Mouse (Mus musculus) kidney, embryonic 14.5 days (tissue): ENCODE measurements around the gene Bik. TPM values are rescaled to one million over a fixed set of nuclear protein-coding genes. Genes with fewer than 3 reads are reported as not detected.

Source experiments
- ATAC-seq: fragments of 200-750 bp; cut with Nextera tagmentation; 2 replicates; pipeline ENCODE4 v1.8.0; 2017; ENCODE audit warnings: moderate number of reproducible peaks, mild to moderate bottlenecking, moderate TSS enrichment, moderate library complexity; ENCODE audit not compliant: low FRiP score, low TSS enrichment
- H3K27ac ChIP-seq: fragments of 300-500 bp; sonication (generic); 2 replicates; pipeline ENCODE4 v1.5.1; 2014; ENCODE audit warnings: low read depth, mild to moderate bottlenecking, low read length, moderate library complexity, mixed read lengths
- H3K27me3 ChIP-seq: fragments of 300-500 bp; sonication (generic); 2 replicates; pipeline ENCODE4 v1.6.1; 2014; ENCODE audit warnings: mild to moderate bottlenecking, low read length; ENCODE audit not compliant: control insufficient read depth, insufficient read depth
- H3K36me3 ChIP-seq: fragments of 300-500 bp; sonication (generic); 2 replicates; pipeline ENCODE4 v1.6.1; 2014; ENCODE audit warnings: low read length, mixed read lengths; ENCODE audit not compliant: control insufficient read depth, insufficient read depth
- H3K4me1 ChIP-seq: fragments of 300-500 bp; sonication (generic); 2 replicates; pipeline ENCODE4 v1.6.1; 2014; ENCODE audit warnings: low read length, mixed read lengths; ENCODE audit not compliant: control insufficient read depth, insufficient read depth
- H3K4me2 ChIP-seq: fragments of 300-500 bp; sonication (generic); replicated peaks from 2 replicates; pipeline ENCODE4 v1.6.1; 2014; ENCODE audit warnings: low read depth, mild to moderate bottlenecking, low read length
- H3K4me3 ChIP-seq: fragments of 300-500 bp; sonication (generic); 2 replicates; pipeline ENCODE4 v1.5.1; 2014; ENCODE audit warnings: mild to moderate bottlenecking, low read length
- H3K9ac ChIP-seq: fragments of 300-500 bp; sonication (generic); 2 replicates; pipeline ENCODE4 v1.6.1; 2014; ENCODE audit warnings: low read depth, mild to moderate bottlenecking, low read length, moderate library complexity
- H3K9me3 ChIP-seq: fragments of 300-500 bp; sonication (generic); 2 replicates; pipeline ENCODE4 v1.6.1; 2016; ENCODE audit warnings: low read length; ENCODE audit not compliant: control insufficient read depth
- WGBS: fragments of 180-500 bp; shearing (Covaris S2); extraction: QIAGEN DNeasy Blood & Tissue Kit; methylation state at CpG from one replicate; pipeline ENCODE4 v1.1.7; 2014; 5-methylcytosine and 5-hydroxymethylcytosine counted together
- polyA plus RNA-seq: library from polyadenylated mRNA; unstranded; fragments of >200 nt; fragmentation: Nextera tagmentation; extraction: Ambion mirVana; gene quantifications from 2 replicates; pipeline ENCODE4 v1.2.1, GENCODE M21; 2014

Bik gene
- polyA plus RNA-seq, 1 experiment from 2014 or later, result 12.6 TPM

GRCm38 (mm10) chr15:83532606-83533005 lies 5.9 kb downstream of the Bik start:
- no peak overlapping the region for H3K4me3 ChIP-seq
- no peak overlapping the region for H3K9ac ChIP-seq
- H3K9me3 ChIP-seq, result no peaks in the 10 kb centered on the region
- peaks cover 8% of the 10 kb centered on the region; the same call in 1 of the 2 replicates for H3K27me3 ChIP-seq
- no peaks in the 10 kb centered on the region for H3K36me3 ChIP-seq
- peaks cover 15% of the 10 kb centered on the region for H3K4me1 ChIP-seq
- no peak for ATAC-seq
- no peak overlapping the region for H3K4me2 ChIP-seq
- no peak overlapping the region for H3K27ac ChIP-seq
- 67% methylated on average over 7 of the region's 7 CpGs for WGBS

- H3K27me3 ChIP-seq, result no peaks in the 10 kb centered on the region
- ATAC-seq, result no peak
- H3K4me2 ChIP-seq, result no peak overlapping the region
- H3K4me3 ChIP-seq, result no peak overlapping the region
- peaks cover 6% of the 10 kb centered on the region; the same call in 1 of the 2 replicates for H3K4me1 ChIP-seq
- H3K9ac ChIP-seq, result no peak overlapping the region
- 71% methylated on average over 17 of the region's 17 CpGs for WGBS
- no peak overlapping the region for H3K27ac ChIP-seq
- H3K36me3 ChIP-seq, result no peaks in the 10 kb centered on the region
- H3K9me3 ChIP-seq, result no peaks in the 10 kb centered on the region
These were observed 8.6 kb downstream of the Bik start for GRCm38 (mm10) chr15:83534960-83535889.

- Histone ChIP-seq H3K27ac (no peak overlapping the region), H3K27me3 (no peaks in the 10 kb centered on the region), H3K4me1 (peaks cover 5% of the 10 kb centered on the region; the same call in 1 of the 2 replicates), H3K36me3 (no peaks in the 10 kb centered on the region), H3K4me2 (no peak overlapping the region), H3K4me3 (no peak overlapping the region), H3K9me3 (no peaks in the 10 kb centered on the region), H3K9ac (no peak overlapping the region)
- whole genome bisulfite sequencing, result 73% methylated on average over 6 of the region's 6 CpGs
- no peak for ATAC-seq
These were observed 9.2 kb downstream of the Bik start for GRCm38 (mm10) chr15:83535890-83536231.

- H3K27ac ChIP-seq, result no peak overlapping the region
- no peaks in the 10 kb centered on the region for H3K27me3 ChIP-seq
- no peak overlapping the region for H3K4me2 ChIP-seq
- no peak overlapping the region for H3K4me3 ChIP-seq
- H3K36me3 ChIP-seq, result no peaks in the 10 kb centered on the region
- peaks cover 5% of the 10 kb centered on the region; the same call in 1 of the 2 replicates for H3K4me1 ChIP-seq
- ATAC-seq, result no peak
- no peaks in the 10 kb centered on the region for H3K9me3 ChIP-seq
- no peak overlapping the region for H3K9ac ChIP-seq
- WGBS, result 91% methylated on average over 2 of the region's 2 CpGs
These were observed 12.2 kb downstream of the Bik start for GRCm38 (mm10) chr15:83538855-83539254.

DNA sequence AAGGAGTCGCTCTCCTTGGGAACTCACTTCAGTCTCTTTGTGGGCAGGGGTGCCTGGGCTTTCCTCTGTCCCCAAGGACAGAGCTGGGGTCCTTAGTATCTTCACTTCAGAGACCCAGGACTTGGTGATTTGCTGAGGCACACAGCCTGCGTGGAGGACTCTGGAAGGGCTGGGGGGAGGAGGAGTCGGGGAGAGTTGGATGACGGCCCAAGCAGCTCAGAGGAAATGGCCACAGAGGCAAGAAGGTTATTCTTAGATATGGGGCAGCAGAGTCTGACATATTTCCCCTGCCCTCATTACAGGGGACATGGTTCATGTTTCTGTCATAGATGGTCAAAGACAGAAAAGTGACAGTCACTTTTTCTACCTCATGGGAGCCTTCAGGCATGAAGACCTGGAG lies 13.2 kb downstream of the Bik start:
- no peaks in the 10 kb centered on the region for H3K27me3 ChIP-seq
- no peaks in the 10 kb centered on the region; the same call in 1 of the 2 replicates for H3K36me3 ChIP-seq
- no peak for ATAC-seq
- no peak overlapping the region for H3K27ac ChIP-seq
- WGBS, result 55% methylated on average over 4 of the region's 4 CpGs
- H3K9me3 ChIP-seq, result no peaks in the 10 kb centered on the region
- no peak overlapping the region for H3K4me3 ChIP-seq
- H3K4me1 ChIP-seq, result peaks cover 5% of the 10 kb centered on the region; the same call in 1 of the 2 replicates
- no peak overlapping the region for H3K4me2 ChIP-seq
- H3K9ac ChIP-seq, result no peak overlapping the region

DNA sequence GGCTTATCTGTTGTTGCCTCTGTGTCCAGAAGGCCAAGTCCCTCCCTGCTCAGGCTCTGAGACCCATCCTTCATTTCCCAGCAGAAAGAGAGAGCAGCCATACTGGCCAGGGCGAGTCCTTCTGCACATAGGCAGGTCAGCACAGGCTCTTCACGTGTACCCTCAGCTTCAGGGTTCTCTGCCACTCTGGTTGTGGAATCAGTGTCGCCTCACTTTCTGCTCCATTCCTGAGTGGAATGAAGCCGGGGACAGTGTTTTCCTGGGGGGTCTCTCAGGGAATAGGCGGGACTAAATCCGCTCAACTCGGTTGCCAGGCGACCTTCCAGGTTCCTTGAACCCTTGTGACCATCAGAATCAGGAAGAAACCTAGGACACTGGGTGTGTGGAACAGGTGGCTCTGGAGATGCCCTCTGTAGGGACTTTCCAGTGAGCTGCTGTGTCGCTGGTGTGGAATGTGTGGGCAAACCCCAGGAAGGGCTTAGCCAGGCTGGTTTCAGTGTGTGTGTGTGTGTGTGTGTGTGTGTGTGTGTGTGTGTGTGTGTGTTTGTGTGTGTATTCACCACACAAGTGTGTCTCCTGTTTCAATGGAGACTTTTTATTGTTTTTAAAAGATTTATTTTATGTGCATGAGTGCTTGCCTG lies 15.1 kb downstream of the Bik start:
- WGBS, result 84% methylated on average over 9 of the region's 9 CpGs
- no peaks in the 10 kb centered on the region for H3K27me3 ChIP-seq
- ATAC-seq, result no peak
- H3K36me3 ChIP-seq, result peaks cover 16% of the 10 kb centered on the region
- no peak overlapping the region for H3K9ac ChIP-seq
- no peak overlapping the region for H3K4me2 ChIP-seq
- no peaks in the 10 kb centered on the region for H3K9me3 ChIP-seq
- peaks cover 5% of the 10 kb centered on the region; the same call in 1 of the 2 replicates for H3K4me1 ChIP-seq
- no peak overlapping the region for H3K4me3 ChIP-seq
- H3K27ac ChIP-seq, result no peak overlapping the region

- no peak overlapping the region for H3K27ac ChIP-seq
- no peak for ATAC-seq
- H3K4me2 ChIP-seq, result no peak overlapping the region
- no peaks in the 10 kb centered on the region for H3K4me1 ChIP-seq
- peaks cover 59% of the 10 kb centered on the region for H3K36me3 ChIP-seq
- H3K4me3 ChIP-seq, result no peak overlapping the region
- 90% methylated on average over 7 of the region's 7 CpGs for WGBS
- no peak overlapping the region for H3K9ac ChIP-seq
- no peaks in the 10 kb centered on the region for H3K27me3 ChIP-seq
- no peaks in the 10 kb centered on the region for H3K9me3 ChIP-seq
These were observed 19.4 kb downstream of the Bik start for GRCm38 (mm10) chr15:83546029-83546428.

GRCm38 (mm10) chr15:83547144-83547543 lies 20.5 kb downstream of the Bik start:
- ATAC-seq, result no peak
- Histone ChIP-seq H3K9me3 (no peaks in the 10 kb centered on the region), H3K4me1 (no peaks in the 10 kb centered on the region), H3K27me3 (no peaks in the 10 kb centered on the region), H3K4me3 (no peak overlapping the region), H3K36me3 (peaks cover 68% of the 10 kb centered on the region), H3K9ac (no peak overlapping the region), H3K4me2 (no peak overlapping the region), H3K27ac (no peak overlapping the region)
- WGBS, result 91% methylated on average over 8 of the region's 8 CpGs

- no peak overlapping the region for H3K4me2 ChIP-seq
- H3K4me3 ChIP-seq, result no peak overlapping the region
- WGBS, result 94% methylated on average over 2 of the region's 2 CpGs
- ATAC-seq, result no peak
- no peak overlapping the region for H3K9ac ChIP-seq
- no peaks in the 10 kb centered on the region for H3K4me1 ChIP-seq
- H3K36me3 ChIP-seq, result peaks cover 69% of the 10 kb centered on the region
- no peak overlapping the region for H3K27ac ChIP-seq
- no peaks in the 10 kb centered on the region for H3K27me3 ChIP-seq
- 0 out of 2 replicates have a peak, but pooled peaks cover 4% of the 10 kb centered on the region for H3K9me3 ChIP-seq
These were observed 23.5 kb downstream of the Bik start for GRCm38 (mm10) chr15:83550137-83550536.
